Mouse (Mus musculus): ENCODE data around the gene Enho.

Gene Enho

DNA sequence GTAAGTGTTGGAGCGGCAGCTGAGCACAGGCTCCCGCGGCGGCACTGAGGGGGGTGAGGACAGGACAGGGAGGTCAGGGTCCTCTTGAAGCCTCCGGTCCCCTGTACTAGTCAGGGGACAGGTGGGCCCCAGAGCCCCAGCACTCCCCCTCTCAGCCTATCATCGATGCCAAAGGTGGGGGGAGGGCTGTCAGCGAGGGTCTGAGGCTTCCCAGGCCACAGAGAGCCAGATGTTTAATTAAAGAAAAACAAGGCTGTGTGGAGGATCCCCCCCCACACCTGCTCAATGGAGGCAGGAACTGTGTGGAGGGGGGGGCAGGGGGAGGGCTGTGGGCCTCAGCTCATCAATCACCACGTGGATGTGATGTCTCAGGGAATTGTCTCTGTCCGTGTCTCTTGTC lies 23.5 kb upstream of the Enho start:
- in situ Hi-C loops (cut with MboI) = no loop called here

- in situ Hi-C loops (cut with MboI) = no loop called here
Observed at GRCm38 (mm10) chr4:41662723-41663122, 22.6 kb upstream of the Enho start.

- in situ Hi-C loops (cut with MboI) = no loop called here
Observed at GRCm38 (mm10) chr4:41660851-41661430, 20.8 kb upstream of the Enho start.

DNA sequence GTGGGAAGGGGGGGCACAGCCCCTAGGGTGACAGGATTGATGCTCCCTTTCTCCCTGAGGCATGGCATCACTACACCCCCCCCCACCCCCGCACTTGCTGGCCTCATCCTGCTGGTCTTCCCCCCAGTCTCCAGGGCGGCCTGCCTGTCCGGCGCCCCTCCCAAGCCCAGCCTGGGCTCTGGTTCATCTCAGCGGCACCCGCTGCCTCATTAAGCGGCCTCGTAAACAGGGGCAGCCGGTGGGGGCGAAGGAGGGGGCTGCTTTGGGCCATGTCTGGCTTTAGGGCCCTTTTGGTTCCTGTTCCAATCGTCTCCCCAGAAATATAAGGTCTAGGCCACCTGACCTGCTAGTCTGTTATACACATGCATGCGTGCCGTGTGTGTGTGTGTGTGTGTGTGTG lies 19.4 kb upstream of the Enho start:
- in situ Hi-C loops (cut with MboI) = no loop called here

- in situ Hi-C loops (cut with MboI) = no loop called here
Observed at GRCm38 (mm10) chr4:41658566-41659384, 18.7 kb upstream of the Enho start.

DNA sequence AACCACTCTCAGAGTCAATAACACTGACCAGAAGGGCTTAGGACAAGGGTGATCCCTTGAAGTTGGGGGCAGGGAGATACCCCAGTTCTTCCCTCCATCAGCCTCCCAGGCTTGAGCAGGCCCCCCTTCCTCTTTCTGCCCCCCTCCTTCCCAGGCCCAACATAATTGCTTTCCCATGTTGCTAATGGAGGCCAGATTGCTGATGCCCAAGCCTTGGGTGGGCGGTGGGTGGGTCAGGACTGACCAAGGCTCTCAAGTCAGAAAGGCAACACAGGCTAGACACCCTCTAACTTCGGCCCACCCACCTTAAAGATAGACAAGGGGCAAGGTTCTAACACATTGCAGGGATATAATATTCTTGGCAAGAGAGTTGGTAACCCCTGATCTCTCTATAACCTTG lies 15.4 kb upstream of the Enho start:
- in situ Hi-C loops (cut with MboI) = no loop called here

DNA sequence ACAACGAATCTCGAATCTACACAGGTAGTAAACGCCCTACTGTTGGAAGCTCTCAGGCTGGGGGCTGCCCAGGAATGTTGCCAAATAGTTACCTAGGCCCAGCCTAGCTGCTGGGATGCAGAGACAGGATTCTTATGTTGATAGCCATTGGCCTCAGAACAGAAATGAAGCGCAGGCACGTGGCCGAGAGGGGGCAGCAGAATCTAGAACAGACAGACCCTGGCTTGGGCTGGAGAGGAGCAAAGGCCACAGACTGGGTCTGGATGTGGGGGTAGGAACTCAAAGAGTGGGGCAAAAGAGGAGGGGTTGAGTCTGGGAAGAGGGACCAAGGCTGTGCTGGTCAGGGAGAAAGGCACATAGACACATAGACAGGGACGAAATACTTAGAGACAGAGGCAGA lies 14.1 kb upstream of the Enho start:
- in situ Hi-C loops (cut with MboI) = no loop called here

DNA sequence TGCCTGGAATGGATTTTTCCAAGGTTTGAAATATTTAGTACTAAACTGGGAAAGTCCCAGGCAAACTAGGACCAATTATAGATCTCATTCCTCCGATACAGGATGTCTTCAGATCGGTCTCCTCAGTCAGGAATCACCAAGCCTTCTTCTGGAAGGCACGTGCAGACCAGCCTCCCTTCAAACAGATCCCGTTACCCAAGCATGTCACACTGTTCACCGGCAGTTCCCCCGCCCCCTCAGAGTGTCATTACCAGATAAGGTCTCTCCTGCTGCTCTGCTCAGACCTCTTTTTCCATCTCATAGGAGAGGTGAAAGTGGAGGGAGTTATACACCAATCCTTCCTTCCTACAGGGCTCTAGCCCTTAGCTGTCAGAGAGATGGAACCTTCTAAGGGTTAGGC lies 13.6 kb upstream of the Enho start:
- in situ Hi-C loops (cut with MboI) = no loop called here

DNA sequence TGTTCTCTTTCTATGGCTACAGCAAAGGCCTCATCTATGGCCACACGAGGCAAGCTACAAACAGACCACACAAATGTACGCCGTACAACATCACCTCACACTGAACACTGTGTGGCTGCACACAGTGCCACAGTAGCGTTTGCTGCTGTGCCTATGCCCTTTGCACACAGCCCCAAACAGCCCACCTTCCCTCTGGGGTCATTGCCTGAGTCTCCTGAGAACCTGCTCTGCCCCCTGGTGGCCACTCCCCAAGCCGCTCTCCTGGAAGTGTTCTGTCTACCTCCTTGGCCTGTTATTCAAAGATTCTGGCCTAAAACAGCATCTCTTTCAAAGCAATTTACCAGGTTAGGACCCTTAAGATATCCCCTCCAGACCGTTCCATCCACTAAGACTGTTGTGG lies 13.2 kb upstream of the Enho start:
- in situ Hi-C loops (cut with MboI) = no loop called here

DNA sequence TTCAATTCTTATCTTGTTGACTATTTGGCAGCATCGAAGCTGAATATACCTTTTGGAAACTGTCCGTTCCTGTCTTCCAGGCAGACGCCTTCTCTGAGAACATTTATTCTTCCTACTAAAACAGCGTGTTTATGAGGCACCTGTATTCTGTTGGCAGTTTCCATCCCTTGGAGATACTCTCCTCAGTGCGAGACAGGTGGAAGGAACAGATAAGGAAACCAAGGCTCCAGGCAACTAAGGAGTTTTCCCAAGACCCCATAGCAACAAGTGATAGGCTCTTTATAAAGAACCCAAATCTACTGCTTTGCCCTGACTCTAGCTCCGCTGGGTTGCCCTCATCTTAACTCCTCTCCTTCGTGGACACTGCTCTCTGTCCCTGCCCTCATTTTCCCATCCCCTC lies 8.5 kb upstream of the Enho start:
- in situ Hi-C loops (cut with MboI) = no loop called here

DNA sequence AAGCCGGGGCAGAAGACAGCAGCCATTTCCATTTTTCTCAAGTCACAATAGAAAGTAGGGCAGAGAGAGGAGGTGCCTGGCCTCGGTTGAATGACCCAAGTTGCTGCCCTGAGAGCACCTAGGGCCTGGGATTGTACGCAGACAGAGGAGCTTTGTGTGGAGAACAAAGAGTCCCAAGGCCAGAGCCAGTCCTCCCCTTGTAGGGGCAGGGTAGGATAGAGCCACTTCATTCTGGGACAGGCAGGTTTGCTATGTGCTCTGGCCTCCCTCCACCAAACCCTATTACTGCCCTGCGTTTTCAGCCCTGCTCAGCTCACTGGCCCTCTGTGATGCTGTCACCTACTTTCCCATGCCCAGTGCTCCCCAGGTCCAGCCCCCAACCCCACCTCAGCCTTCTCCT lies 8.0 kb upstream of the Enho start:
- in situ Hi-C loops (cut with MboI) = no loop called here

- in situ Hi-C loops (cut with MboI) = no loop called here
Observed at GRCm38 (mm10) chr4:41645488-41645887, 5.4 kb upstream of the Enho start.

DNA sequence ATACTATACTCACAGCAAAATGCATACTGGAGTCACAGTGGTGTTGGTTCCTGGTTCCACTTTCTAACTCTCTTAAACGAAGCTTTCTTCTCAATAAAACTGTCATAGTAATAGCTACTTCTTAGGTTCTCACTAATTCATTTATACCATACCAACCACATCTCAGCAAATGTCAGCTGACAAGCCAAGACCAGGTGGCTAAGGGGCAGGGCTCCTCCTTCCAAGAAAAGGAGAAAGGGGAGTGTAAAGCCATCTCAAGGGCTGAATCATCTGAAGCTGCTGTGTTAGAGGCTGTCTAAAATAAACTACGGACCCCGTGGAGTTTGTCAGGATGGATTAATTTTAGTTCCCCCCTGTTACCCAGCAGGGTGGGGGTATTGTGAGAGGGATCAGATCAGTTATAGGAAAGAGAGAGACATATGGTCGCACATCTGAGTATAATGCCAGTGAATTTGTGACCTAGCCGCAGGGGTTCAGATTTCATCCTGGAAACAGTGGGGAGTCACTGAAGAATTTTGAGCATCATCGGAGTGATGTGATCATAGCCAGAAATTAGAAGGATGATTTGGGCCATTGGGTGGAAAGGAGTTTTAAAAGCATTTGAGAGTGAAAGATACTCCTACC lies 1.2 kb upstream of the Enho start:
- in situ Hi-C loops (cut with MboI) = no loop called here

DNA sequence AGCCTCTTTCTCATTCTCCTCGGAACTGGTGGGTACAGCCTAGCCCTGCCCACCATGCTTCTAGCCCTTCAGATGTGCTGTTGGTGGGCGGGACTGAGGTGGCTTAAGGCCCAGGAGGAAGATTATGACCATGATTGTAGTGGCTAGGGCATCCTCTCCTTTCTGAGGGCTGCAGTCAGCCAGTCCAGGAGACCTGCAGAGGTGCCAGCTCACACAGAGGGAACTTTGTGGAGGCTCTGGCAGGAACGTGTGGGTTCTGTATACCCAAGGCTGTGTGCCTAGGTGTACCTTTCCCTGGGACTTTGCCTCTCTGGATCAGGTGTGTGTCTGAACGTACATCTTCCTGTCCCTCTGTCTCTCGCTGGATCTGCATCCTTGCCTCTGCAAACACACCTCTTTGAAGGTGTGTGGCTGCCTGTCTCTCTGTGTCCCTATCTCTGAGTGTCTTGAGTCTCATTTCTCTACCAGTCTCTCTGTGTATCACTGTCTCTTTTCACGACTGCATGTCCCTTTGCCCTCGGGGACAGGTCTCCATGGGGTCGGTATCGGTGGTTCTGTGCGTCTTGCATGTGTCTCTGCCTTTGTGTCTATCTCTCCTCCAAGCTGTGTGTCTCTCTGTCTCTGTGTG lies 796 bp downstream of the Enho start:
- in situ Hi-C loops (cut with MboI) = no loop called here

DNA sequence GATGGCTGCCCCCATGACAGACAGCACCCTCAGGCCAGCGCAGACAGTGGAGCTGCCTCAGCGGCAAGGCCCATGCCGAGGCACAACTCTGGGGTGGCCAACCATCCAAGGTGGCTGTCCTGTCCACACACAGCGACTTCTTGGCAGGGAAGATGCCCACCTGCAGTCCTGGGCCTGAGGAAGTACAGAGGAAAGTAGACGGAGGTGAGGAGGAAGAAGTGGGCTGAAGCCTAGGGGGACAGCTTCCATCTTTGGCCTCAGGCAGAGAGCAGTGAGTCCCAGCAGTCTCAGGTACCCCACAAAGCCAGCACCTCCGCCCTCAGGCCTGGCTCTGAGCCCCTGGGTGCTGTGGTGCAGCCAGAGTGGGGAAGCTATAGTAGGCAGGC lies 1.3 kb downstream of the Enho start:
- in situ Hi-C loops (cut with MboI) = no loop called here

- in situ Hi-C loops (cut with MboI) = no loop called here
Observed at GRCm38 (mm10) chr4:41638186-41638731, 1.9 kb downstream of the Enho start.

DNA sequence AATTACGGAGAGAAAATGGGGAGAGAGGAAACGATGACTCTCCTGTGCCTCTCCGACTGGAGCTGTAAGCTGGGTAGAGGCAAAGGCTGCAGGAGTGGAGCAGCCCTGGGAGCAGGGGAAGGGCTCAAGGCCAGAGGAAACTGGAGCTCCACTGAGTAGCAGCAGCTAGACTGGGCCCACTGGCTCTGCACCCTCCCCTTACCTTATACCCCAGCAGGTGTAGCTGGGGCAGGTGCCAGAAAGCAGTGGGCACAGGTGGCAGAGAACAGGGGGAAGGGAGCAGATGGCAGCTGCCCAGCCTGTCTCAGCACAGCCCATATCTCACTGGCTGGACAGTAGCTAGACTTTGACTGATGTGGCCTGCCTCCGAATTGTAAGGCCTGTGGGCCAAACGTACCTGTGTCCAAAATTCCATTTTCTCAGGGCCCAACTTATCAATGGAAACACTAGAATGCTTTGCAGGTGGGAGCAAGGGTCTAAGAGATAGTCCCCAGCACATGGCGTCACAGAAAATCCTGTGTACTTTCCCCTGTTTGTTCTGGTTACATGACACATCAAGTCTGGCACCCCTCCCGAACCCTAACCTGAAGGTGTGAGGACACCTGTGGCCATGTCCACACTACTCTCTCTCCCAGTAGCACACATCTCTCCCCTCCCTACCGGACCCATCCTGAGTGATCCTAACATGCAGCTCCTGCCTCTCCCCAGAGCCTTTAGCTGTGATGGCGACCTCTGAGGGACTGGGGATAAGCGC lies 3.1 kb downstream of the Enho start:
- in situ Hi-C loops (cut with MboI) = no loop called here

DNA sequence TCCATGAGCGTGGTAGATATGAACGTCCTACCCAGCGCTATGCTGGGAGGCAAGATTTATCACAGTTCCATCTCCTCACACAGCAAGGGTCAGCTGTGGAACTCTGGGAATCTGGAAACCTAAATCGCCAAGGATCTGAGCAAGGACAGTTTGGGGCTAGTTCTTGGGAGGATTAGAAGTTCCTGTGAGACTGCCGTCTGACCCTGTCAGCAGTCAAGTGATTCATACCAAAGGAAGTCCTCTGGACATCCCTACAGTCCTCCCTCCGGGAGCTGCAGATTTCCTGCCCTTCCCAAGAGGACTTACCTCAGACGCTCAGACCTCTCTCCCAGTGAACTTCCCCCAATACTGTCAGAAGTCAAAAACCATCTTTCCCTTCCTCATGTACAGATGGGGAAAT lies 3.8 kb downstream of the Enho start:
- in situ Hi-C loops (cut with MboI) = no loop called here

GRCm38 (mm10) chr4:41635906-41636305 lies 4.2 kb downstream of the Enho start:
- in situ Hi-C loops (cut with MboI) = no loop called here

DNA sequence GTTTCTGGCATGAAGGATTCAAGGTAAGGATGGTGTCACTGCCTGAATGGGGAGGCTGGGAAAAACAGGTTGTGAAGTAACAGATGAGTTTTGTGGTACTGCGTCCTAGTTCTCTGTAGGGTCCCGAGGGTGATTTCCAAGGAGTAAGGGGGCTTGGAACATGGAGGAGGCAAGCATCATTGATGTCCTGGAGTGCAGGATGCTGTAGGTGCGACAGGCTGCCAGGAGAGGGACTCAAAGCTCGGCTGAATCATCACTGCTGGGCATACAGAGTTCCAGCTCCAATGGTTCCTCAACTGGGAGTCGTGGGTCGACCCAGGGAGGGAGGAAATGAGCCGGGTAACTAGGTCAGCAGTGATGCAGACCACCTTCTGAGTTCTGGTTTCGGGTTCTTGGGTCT lies 4.9 kb downstream of the Enho start:
- in situ Hi-C loops (cut with MboI) = no loop called here

DNA sequence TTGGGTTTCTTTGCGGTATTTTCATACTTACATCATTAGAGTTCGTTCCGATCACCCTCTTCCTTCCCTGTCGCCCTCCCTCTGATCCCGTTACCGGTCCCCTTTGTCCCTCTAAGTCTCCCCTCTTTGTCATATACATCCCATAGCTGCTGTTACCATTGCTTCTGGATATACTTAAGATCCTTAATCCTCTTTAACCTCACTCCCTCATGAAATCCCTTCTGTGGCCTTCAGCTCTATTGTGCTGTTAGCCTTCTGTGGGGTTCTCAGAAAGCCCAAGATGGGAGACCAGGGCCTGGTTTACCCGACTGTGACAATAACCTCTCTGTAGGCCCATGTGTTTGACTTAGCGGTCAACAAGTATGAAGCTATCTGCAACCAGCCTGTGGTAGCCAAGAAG lies 5.5 kb downstream of the Enho start:
- in situ Hi-C loops (cut with MboI) = no loop called here

DNA sequence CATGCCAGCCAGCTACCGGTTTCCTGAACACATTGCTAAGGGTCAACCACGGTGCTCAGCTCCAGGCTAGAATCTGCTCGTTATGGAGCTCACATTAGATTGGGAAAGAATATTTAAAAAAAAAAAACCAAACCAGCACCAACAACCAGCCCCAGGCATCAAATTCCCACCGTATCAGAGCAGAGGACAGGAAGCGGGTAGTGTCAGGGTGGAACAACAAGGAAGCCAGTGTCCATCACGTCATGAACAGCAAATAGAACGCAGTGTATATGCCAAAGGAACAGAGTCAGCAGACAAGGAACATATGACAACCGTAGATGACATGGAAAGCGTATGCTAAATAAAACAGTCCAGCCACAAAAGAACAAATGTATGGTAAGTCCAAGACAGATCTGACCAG lies 7.1 kb downstream of the Enho start:
- in situ Hi-C loops (cut with MboI) = no loop called here
